Mouse (Mus musculus) left cerebral cortex, postnatal 25 days (tissue): ENCODE measurements around the gene Arid5b. TPM values are rescaled to one million over a fixed set of nuclear protein-coding genes. Genes with fewer than 3 reads are reported as not detected.

Experiments
- DNase-seq, 2 experiments: peaks; one replicate each; pipeline ENCODE4 v3.0.0; 2022; ENCODE audit warnings: low spot score in 2 of 2, mixed read lengths in 1 of 2
- intact Hi-C: fragments of 180-260 bp; cut with DNase I; formaldehyde crosslinking; loops from one replicate; pipeline ENCODE4 v1.15.1; 2025
- total RNA-seq, 2 experiments: library from RNA; stranded (reverse); gene quantifications; 2 replicates each; pipeline ENCODE4 v1.2.3; 2021

Gene Arid5b
- total RNA-seq, 2 experiments from 2014 or later = 27.8 to 29.7 TPM

DNA sequence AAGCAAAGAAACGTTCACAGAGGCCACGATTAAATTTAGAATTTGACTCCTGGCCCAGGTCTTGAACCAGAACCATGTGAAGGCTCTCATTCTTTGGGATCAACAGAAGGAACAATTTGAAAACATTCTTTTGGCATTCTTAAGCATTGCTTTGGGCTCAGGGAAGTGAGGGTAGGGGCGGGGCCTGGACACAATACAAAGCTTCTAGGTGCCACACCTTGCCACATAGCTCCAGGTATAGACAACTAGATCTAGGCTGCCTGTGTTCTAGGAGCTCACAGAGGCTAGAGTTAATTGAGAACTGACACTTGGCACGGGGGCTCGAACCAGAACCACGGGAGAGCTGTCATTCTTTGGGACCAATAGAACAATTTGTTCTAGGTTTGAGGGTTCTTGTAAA is 130.0 kb downstream of the Arid5b start:
- no peak for DNase-seq
- intact Hi-C loops = loop anchor here (5.0 kb wide), 2 partner anchors 129 to 286 kb away; partner anchors contain the start of gene Arid5b

GRCm38 (mm10) chr10:68147730-68148129 is 130.8 kb downstream of the Arid5b start:
- no peak for DNase-seq
- intact Hi-C loops = loop anchor here (2.0 to 5.0 kb wide), 3 partner anchors 130 to 285 kb away; partner anchors contain the start of gene Arid5b

DNA sequence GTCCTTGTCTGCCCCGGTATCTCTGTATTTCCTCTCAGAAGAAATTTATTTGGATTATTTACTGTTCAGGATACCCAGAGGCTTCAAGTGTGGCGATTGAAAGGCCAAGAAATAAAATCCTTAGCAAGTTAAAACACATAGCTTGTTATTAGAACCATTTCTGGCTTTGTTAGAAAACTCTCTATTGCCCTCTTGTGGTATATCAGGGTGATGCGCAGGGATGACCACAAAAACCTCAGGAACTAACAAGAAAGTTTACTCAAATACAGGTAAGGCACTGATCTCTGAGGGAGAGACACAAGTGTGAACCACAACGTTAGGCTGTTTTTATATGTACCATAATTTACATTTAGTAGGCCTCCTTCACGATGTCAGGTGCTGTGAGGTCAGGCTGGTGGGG is 131.7 kb downstream of the Arid5b start:
- peak; percentile 69 to 76 for DNase-seq
- intact Hi-C loops = loop anchor here (2.0 to 5.0 kb wide), 3 partner anchors 130 to 285 kb away; partner anchors contain the start of gene Arid5b

GRCm38 (mm10) chr10:68145286-68145950 is 133.1 kb downstream of the Arid5b start:
- no peak for DNase-seq
- intact Hi-C loops = loop anchor here (5.0 kb wide), 2 partner anchors 132 to 283 kb away; partner anchors contain the start of gene Arid5b

GRCm38 (mm10) chr10:68142501-68142900 is 136.0 kb downstream of the Arid5b start:
- intact Hi-C loops = no loop called here
- DNase-seq = no peak

- DNase-seq = no peak
- intact Hi-C loops = no loop called here
Measured at GRCm38 (mm10) chr10:68141567-68141966, 137.0 kb downstream of the Arid5b start.

- intact Hi-C loops = no loop called here
- DNase-seq = no peak
Measured at GRCm38 (mm10) chr10:68140871-68141270, 137.7 kb downstream of the Arid5b start.

DNA sequence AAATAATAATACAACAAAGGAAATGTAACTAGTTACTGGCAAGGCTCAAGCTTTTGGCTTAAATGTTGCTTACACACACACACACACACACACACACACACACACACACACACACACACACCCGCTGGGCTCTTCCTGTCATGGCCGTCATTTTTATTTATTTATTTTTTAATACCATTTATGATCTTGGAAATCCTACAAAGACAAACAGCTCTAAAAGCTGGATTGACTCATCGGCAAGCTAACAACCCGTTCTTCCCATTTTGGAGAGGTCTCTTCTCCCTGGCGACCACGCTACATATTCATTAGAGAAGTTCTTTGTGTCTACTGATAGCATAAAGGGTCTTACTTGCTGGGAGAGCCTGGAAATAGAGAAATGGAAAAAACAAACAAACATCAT is 138.2 kb downstream of the Arid5b start:
- DNase-seq = no peak
- intact Hi-C loops = no loop called here

GRCm38 (mm10) chr10:68138123-68138522 is 140.4 kb downstream of the Arid5b start:
- intact Hi-C loops = loop anchor here (5.0 kb wide), 1 partner anchor 36 kb away; no protein-coding TSS in a partner anchor
- no peak for DNase-seq

GRCm38 (mm10) chr10:68137151-68137833 is 141.2 kb downstream of the Arid5b start:
- DNase-seq = no peak

GRCm38 (mm10) chr10:68136480-68137083 is 142.0 kb downstream of the Arid5b start:
- peak; percentile 84 to 94 for DNase-seq
- intact Hi-C loops = loop anchor here (5.0 kb wide), 1 partner anchor 34 kb away; no protein-coding TSS in a partner anchor

More at GRCm38 (mm10) chr10:68137151-68137833, 141.2 kb downstream of the Arid5b start:
- intact Hi-C loops = loop anchor here (5.0 kb wide), 1 partner anchor 35 kb away; no protein-coding TSS in a partner anchor

DNA sequence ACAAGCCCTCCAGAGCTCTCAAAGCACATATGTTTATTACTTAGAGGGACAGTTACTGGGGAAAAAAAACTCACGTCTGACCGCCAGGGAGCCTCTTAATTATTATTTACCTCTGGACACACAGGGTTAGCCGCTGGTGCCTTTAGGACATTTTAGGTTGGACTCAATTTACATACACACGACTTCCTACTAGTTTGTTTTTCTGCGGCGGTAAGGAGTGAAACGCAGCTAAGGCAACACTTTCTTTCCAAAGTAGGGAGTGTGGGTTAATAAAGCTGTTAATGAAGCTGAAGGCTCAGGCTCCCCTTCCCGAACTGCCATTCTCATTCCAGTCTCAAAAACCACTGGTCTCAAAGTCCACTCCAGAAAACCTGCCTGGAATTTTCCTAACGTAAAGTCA is 142.5 kb downstream of the Arid5b start:
- intact Hi-C loops = loop anchor here (5.0 kb wide), 1 partner anchor 34 kb away; no protein-coding TSS in a partner anchor
- DNase-seq = no peak

GRCm38 (mm10) chr10:68135416-68135815 is 143.1 kb downstream of the Arid5b start:
- peak in 1 of 2 experiments; percentile 62 for DNase-seq
- intact Hi-C loops = loop anchor here (5.0 kb wide), 1 partner anchor 33 kb away; no protein-coding TSS in a partner anchor

GRCm38 (mm10) chr10:68134549-68134948 is 144.0 kb downstream of the Arid5b start:
- no peak for DNase-seq
- intact Hi-C loops = no loop called here

DNA sequence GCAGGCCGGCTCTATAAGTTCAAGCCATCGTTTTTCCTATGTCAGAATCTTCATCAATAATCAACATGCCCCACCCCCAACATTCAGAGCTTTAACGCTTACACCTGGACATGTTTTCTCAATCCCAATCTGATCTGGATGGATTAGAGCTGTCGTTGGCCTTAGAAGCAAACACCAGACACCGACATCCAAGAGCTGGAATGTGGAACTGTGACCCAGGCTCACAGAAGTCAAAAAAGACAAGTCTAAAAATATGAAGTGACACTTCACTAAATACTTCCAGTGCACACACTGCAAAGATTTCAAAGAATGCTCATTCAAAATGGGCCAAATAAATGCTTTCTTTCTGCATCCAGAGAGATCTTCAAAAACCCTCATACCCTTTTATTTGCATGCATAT is 144.5 kb downstream of the Arid5b start:
- intact Hi-C loops = no loop called here
- no peak for DNase-seq

- no peak for DNase-seq
- intact Hi-C loops = no loop called here
Measured at GRCm38 (mm10) chr10:68132636-68133035, 145.9 kb downstream of the Arid5b start.

DNA sequence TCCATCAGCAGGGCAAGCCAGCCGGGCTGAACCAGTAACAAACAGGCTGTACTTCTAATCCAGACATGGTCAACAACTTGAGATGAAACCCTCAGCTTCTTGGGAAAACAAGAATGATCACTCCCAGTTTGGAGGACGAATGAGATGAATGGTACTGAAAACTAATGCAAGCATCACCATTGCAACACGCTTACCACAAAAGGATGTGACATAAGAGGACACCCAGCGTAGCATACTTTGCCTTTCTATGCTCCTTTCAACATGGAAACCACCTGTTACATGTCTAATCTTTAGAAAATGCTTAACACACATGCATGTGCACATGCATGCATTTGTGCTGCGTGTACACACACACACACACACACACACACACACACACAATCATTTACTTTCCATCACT is 146.4 kb downstream of the Arid5b start:
- no peak for DNase-seq
- intact Hi-C loops = no loop called here

- no peak for DNase-seq
- intact Hi-C loops = no loop called here
Measured at GRCm38 (mm10) chr10:68129651-68130050, 148.9 kb downstream of the Arid5b start.

DNA sequence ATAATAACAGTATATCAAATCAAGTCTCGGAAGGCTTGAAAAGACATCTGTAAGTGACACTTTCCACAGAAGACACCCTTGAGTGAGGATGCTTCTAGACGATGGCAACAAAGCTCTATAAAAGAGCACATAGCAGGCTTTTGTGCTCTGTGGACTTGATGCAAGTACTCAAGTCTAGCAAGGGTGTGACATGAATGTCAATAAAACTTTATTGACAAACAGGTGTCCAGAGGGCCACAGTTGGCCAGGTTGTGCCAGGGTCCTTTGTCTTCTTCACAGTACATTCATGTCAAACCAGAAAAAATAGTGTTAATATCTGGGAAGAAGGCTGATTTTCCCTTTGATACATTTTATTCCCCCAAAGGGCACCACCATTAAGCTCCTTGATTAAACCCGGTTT is 149.5 kb downstream of the Arid5b start:
- intact Hi-C loops = no loop called here
- DNase-seq = no peak

DNA sequence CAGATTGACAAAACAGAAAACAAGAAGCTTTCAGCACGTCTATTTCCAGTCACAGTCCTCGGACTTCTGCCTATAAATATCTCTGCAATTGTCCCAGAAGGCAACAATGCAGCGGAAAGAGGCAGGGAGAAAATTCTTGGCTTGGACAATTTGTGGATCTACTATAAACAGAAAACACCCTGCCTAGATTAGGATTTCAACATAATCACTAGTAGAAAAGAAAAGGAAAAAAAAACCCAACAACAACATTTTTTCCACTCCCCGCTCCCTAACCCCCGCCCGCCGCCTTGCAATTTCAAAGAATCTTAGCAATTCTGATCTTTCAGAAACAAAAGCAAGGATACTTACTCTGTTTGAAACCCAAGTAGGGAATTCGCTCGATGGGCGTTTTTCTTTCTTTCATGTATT is 150.1 kb downstream of the Arid5b start:
- intact Hi-C loops = no loop called here

More for the DNA sequence above, 150.1 kb downstream of the Arid5b start:
- DNase-seq = no peak
